Mouse (Mus musculus) lung, postnatal 14 days (tissue): Measurements from ENCODE around the gene Lat.
"Not testable (repeated sequence)": the region's sequence is repeated elsewhere in the genome, so short reads cannot be mapped to it uniquely, and the experiment has no call there.

Experiments
- DNase-seq: peaks from one replicate; pipeline ENCODE4 v3.0.0; 2021

The Lat gene

DNA sequence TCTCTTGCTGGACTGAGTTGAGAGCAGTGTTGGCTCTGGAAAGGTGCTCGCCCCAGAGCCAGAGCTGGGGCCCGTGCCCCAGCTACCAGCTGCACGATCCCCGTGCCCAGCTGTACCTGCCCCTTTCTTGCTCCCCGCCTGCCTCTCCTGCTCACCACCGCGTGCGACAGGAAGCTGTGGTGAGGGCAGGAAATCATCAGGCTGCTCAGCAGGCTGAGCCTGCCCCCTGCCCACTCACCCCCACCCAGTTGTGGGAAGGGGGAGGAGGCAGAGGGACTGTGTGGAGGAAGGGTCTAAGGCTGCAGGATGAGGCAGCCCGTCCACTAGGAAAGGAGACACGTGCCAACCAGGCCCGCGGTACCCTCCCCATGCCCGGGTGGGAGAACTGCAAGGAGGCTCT lies at the start of gene Lat:
TSS of gene Lat (minus strand) at position 178 of the 400 bp plus-strand sequence.
- DNase-seq: peak; percentile 20

- DNase-seq: no peak
Measured at GRCm38 (mm10) chr7:126418496-126418895, 49.1 kb upstream of the Lat start.

- no peak for DNase-seq
Measured at GRCm38 (mm10) chr7:126417606-126418005, 48.2 kb upstream of the Lat start.

DNA sequence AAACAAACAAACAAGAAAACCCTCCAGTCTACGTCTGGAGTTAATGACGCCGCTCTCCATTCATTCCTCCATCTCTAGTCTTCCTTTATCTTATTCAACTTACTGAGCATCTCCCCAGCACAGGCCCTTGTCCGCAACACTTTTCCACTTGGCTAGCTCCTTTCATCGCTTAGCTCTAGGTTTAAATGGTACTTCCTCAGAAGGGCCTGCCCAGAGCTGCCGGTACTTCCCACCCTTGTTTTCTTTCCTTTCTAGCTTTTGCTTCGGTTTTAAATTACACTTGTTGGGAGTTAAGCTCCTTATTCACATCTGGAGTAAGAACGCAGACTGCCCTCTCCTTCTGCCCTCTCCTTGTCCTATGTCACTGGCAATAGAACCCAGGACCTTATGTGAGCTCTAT lies 47.7 kb upstream of the Lat start:
- no peak for DNase-seq

- no peak for DNase-seq
Measured at GRCm38 (mm10) chr7:126416615-126417014, 47.2 kb upstream of the Lat start.

- no peak for DNase-seq
Measured at GRCm38 (mm10) chr7:126414725-126415124, 45.4 kb upstream of the Lat start, which contains the start of gene Cd19. Cd19 (minus strand) TSS chr7:126414889.

DNA sequence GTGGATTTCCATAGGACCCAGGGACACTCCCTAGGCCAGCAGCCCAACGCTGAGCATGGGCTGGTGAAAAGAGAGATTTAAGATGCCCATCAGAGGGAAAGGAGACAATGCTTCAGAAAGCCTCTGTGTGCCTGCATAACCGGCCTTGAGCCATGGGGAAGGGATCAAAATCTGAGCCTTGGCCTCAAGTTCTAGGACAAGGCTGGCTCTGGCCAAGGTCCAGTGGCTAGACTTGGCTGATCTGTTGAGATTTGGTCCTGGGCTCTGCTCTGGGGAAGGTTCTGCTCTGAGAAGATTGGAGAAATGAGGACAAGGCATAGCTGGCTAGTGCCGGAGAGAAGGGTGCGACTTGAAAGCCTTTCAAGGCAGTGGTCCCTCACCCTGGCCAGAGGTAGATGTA lies 41.7 kb upstream of the Lat start:
- DNase-seq: no peak

- DNase-seq: no peak
Measured at GRCm38 (mm10) chr7:126408686-126409085, 39.3 kb upstream of the Lat start.

DNA sequence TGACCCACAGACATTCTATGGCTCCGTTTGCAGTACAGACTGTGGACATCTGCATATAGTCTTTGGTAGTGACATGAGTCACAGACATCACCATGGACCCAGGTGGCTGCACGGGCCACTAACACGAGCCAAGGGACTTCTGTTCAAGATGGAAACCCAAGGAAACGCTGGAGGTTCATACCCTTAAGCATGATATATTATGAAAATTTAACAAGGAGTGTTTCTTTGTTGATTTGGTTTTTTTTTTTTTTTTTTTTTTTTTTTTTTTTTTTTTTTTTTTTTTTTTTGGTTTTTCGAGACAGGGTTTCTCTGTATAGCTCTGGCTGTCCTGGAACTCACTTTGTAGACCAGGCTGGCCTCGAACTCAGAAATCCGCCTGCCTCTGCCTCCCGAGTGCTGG lies 33.1 kb upstream of the Lat start:
- DNase-seq: not testable (repeated sequence)

GRCm38 (mm10) chr7:126399548-126399947 lies 30.2 kb upstream of the Lat start:
- peak; percentile 90 for DNase-seq

DNA sequence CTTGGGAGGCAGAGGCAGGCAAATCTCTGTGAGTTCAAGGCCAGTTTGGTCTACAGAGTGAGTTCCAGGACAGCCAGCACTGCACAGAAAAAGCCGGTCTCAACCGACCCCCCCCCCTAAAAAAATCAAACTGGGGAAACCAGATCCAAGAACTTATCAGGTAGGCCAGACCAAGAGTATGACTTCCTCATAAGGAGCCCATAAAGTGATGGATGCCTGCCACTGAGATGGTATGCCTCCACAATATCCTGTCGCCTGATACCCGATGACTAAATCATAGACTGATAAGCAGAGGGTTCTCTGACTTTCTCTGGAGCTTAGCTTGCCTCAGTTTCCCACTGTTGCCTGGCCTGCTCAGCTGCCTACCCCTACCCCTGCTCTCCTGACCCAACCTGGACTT lies 28.5 kb upstream of the Lat start:
- DNase-seq: no peak

DNA sequence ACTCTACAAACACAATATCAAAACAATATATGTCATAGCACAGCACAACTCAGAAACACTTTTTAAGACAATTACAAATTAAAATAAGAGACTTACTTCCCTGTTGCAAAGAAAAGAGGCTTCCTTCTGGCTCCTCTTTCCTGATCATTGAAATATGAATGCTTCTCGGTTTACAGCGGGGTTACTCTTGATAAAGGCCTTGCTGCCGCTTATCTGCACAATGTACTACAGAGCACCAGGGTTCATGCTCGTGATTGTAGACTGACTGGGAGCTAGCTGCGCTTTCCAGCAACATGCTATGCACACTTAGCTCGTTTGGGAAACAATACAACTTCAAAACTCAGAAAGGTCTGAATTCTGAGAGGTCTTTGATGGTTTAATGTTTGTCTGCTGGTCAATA lies 27.9 kb upstream of the Lat start:
- no peak for DNase-seq

- peak; percentile 97 for DNase-seq
Measured at GRCm38 (mm10) chr7:126396298-126397119, 27.1 kb upstream of the Lat start, which contains the start of gene Nfatc2ip. Nfatc2ip (minus strand) TSS chr7:126396737.

DNA sequence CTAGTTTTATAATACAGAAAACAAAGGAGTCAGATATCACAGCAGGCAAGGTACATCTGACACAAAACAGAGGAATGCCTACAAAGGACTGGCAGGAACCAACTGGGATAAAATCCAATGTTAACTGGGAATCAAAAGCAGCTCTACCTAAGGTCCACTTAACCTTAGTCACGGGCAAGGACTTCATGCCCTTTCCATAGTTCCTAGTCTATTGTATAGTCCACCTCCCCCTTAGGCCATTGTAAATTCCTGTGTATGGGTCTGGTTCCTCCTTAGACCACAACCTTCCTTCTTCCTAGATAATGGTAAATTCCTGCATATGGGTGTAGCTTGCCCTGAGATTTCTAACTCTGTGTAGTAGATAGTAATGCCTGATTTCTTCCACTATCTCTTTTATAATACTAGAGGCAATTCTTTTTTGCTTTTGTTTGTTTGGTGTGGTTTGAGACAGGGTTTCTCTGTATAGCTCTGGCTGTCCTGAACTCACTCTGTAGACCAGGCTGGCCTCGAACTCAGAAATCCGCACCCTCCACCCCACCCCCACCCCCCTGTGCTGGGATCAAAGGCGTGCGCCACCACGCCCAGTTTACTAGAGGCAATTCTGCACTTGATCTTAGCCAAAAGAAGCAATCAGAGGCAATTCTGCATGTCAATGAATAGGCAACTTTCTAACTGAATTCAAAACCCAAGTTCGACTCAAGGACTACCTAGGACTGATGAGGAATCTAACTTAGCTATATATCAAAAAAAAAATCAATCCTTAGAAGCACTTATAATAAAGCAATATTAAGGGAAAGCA lies 22.9 kb upstream of the Lat start:
- DNase-seq: not testable (repeated sequence)

DNA sequence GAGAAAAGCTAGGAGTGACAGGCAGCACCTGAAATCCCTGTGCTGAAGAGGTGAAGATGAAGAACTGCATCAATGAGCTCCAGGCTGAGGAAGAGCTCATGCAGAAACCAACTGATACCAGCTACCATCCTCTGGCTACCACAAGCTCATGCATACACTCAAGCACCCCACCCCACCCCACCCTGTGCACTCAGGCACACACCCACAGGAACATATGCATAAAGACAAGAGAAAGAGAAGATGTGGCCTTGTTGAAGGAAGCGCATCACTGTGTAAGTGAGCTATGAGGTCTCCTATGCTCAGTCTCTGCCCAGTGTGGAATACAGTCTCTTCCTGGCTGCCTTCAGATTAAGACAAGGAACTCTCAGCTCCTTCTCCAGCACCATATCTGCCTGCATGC lies 18.8 kb upstream of the Lat start:
- no peak for DNase-seq

DNA sequence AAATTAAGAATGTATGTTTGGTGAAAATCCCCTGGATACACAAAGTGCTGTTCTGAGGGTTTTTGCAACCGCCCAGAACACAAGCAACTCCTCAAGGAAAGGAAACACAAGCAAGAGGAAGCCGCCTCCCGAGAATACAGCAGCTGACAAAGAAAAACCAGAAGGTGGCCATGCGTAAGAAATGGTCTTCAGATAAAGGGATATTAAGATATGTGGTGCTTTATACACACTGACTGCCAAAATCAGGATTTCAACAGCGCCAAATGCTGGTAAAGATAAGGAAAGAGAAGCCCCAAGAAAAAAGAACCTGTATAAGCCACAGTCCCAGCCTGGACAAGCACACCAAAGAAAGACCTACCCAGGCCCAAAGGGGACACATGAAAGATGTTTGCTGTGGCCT lies 14.2 kb upstream of the Lat start:
- no peak for DNase-seq

DNA sequence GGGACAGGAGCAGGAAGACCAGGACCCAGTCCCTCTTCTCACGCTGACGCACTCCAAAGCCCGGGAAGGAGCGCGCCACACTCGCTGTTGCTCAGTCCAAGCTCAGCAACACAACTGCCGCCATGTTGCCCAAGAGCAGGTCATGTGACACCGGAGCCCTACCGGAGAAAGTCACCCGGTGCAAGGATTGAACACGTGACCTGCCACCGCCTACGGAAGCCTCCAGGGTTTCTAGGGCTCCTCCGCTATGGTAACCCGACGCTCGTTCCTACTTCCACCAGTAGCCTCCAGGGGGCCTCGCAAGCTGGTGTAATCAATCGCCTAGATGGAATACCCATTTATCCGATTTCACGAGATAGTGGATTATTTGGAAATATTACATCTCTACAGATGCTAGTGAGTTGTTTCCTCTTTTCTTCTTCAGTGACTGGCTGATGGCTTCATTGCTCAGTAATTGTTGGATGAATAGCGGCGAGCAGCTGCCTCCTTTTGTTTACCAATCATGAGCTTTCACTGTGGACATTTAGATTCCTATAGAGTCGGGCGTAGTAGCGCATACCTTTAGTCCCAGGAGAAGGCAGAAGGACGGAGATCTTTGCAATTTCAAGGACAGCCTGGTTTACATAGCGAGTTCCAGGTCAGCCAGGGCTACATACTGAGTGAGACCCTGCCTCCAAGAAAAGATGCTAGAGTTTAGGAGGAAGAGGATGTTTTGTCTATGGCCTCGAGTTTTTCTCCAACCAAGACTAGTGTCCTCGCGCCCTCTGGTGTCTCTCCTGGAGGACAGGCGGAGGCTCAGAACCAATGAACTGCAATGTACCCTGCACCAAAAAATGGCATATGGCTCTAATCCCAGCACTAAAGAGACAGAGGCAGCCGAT lies 8.1 kb upstream of the Lat start, which contains the start of gene Spns1:
TSS of gene Spns1 (minus strand) at position 173 of the 881 bp plus-strand sequence.
- DNase-seq: peak; percentile 95

GRCm38 (mm10) chr7:126376903-126377277 lies 7.5 kb upstream of the Lat start:
- DNase-seq: no peak

- DNase-seq: no peak
Measured at GRCm38 (mm10) chr7:126375012-126375411, 5.6 kb upstream of the Lat start.

GRCm38 (mm10) chr7:126374526-126374925 lies 5.2 kb upstream of the Lat start:
- peak; percentile 18 for DNase-seq

DNA sequence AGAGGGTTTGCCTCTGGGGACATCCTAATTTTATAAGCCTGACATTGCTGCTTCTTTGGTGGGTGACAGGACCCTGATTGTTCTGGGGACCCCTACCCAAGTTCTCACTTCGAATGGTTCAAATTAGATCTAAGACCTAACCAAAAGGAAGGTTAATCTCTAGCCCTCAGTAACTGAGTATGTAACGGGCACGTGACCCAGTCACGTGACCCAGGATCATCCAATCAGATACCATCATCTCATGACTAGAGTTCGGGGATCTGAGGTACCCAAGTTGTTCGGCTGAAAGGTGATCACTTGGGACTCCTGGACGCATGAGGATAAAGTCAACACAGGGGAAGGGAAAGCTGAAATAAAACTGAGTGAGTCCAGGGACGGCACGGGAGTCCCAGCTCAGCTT lies 3.6 kb upstream of the Lat start:
- no peak for DNase-seq

- DNase-seq: no peak
Measured at GRCm38 (mm10) chr7:126368367-126368766, 1.0 kb downstream of the Lat start.

DNA sequence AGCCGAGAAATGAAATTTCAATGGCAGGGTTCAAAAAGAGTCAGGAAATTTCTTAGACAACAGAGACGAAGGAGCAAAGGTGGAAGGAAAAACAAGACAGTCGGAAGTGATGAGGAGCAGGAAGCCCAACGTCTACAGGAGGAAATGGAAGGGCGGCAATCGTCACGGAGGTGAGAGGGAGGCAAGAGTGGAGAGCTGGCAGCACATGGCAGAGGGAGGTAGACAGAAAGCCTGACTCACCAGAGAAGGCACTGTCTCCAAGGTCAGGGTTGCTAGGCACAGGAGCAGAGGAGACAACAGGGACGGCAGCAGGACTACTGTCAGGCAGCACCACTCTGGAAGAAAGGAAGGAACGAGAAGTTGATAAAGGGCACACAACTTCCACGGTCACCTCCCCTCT lies 1.7 kb downstream of the Lat start:
- DNase-seq: no peak
